Mouse (Mus musculus) gastrocnemius, adult 2 months (tissue): ENCODE measurements around the gene E130116L18Rik. TPM values are rescaled to one million over a fixed set of nuclear protein-coding genes. Genes with fewer than 3 reads are reported as not detected.
"Not testable (repeated sequence)": the region's sequence is repeated elsewhere in the genome, so short reads cannot be mapped to it uniquely, and the experiment has no call there.

ENCODE experiments used
- DNase-seq: peaks from one replicate; pipeline ENCODE4 v3.0.0; 2022
- H3K27ac ChIP-seq: fragments of 200-600 bp; 2 replicates; pipeline ENCODE4 v1.8.1; 2022; ENCODE audit warnings: mild to moderate bottlenecking
- H3K4me3 ChIP-seq: fragments of 200-600 bp; 2 replicates; pipeline ENCODE4 v1.8.1; 2022; ENCODE audit warnings: mild to moderate bottlenecking, moderate library complexity
- CTCF ChIP-seq: fragments of 200-600 bp; IDR thresholded peaks from 2 replicates; pipeline ENCODE4 v1.8.1; 2022; ENCODE audit warnings: antibody characterized with exemption, mild to moderate bottlenecking, moderate library complexity
- intact Hi-C: fragments of 180-260 bp; cut with DNase I; formaldehyde crosslinking; loops from one replicate; pipeline ENCODE4 v1.15.1; 2025
- total RNA-seq, 2 experiments: library from RNA; stranded (reverse); gene quantifications; 2 replicates each; pipeline ENCODE4 v1.2.3; 2021

Gene E130116L18Rik
- total RNA-seq, 2 experiments from 2014 or later = not detected

GRCm38 (mm10) chr5:25221604-25222003, 1.3 kb downstream of the E130116L18Rik start, which contains the start of gene Galnt11:
TSS of gene Galnt11 (plus strand) at chr5:25221904.
- no peak for TF ChIP-seq CTCF
- intact Hi-C loops = loop anchor here (5.0 kb wide), 1 partner anchor 124 kb away; no protein-coding TSS in a partner anchor
- Histone ChIP-seq H3K4me3 (peak within 1 kb of the TSS; percentile 86), H3K27ac (peak within 1 kb of the TSS; percentile 87)
- no peak for DNase-seq

GRCm38 (mm10) chr5:25215006-25215405, 7.9 kb downstream of the E130116L18Rik start:
- no peak for DNase-seq
- H3K4me3 ChIP-seq = no peak overlapping the region
- intact Hi-C loops = no loop called here
- H3K27ac ChIP-seq = no peak overlapping the region
- TF ChIP-seq CTCF = no peak

- intact Hi-C loops, H3K27ac ChIP-seq, H3K4me3 ChIP-seq, DNase-seq: not testable (repeated sequence)
Observed at GRCm38 (mm10) chr5:25213216-25213615, 9.7 kb downstream of the E130116L18Rik start.

GRCm38 (mm10) chr5:25211872-25212271, 11.1 kb downstream of the E130116L18Rik start:
- no peak for TF ChIP-seq CTCF
- Histone ChIP-seq H3K27ac (no peak overlapping the region), H3K4me3 (no peak overlapping the region)
- intact Hi-C loops = no loop called here
- DNase-seq = no peak

- H3K4me3 ChIP-seq = no peak overlapping the region
- TF ChIP-seq CTCF = no peak
- no peak for DNase-seq
- H3K27ac ChIP-seq = no peak overlapping the region
- intact Hi-C loops = no loop called here
Observed at GRCm38 (mm10) chr5:25190521-25190920, 32.4 kb downstream of the E130116L18Rik start.

GRCm38 (mm10) chr5:25188802-25189201, 34.2 kb downstream of the E130116L18Rik start:
- H3K27ac ChIP-seq = no peak overlapping the region
- H3K4me3 ChIP-seq = no peak overlapping the region
- peak; percentile 25 for DNase-seq
- intact Hi-C loops = no loop called here
- TF ChIP-seq CTCF = peak; percentile 51

- TF ChIP-seq CTCF = no peak
- intact Hi-C loops = no loop called here
- no peak overlapping the region for H3K4me3 ChIP-seq
- no peak for DNase-seq
- no peak overlapping the region for H3K27ac ChIP-seq
Observed at GRCm38 (mm10) chr5:25187727-25188126, 35.2 kb downstream of the E130116L18Rik start.

GRCm38 (mm10) chr5:25184594-25184993, 38.4 kb downstream of the E130116L18Rik start:
- DNase-seq = no peak
- intact Hi-C loops = no loop called here
- Histone ChIP-seq H3K4me3 (no peak overlapping the region), H3K27ac (no peak overlapping the region)
- TF ChIP-seq CTCF = no peak

GRCm38 (mm10) chr5:25183595-25183994, 39.4 kb downstream of the E130116L18Rik start:
- Histone ChIP-seq H3K27ac (no peak overlapping the region), H3K4me3 (no peak overlapping the region)
- TF ChIP-seq CTCF = no peak
- DNase-seq = no peak
- intact Hi-C loops = no loop called here

- no peak within 1 kb of the TSS for H3K27ac ChIP-seq
- intact Hi-C loops = no loop called here
- no peak for DNase-seq
- H3K4me3 ChIP-seq = no peak within 1 kb of the TSS
- TF ChIP-seq CTCF = no peak
Observed at GRCm38 (mm10) chr5:25181004-25181531, 41.9 kb downstream of the E130116L18Rik start, which contains the start of gene Galntl5. TSS of gene Galntl5 (plus strand) at chr5:25181460.

GRCm38 (mm10) chr5:25179936-25180488, 42.9 kb downstream of the E130116L18Rik start:
- intact Hi-C loops = no loop called here

GRCm38 (mm10) chr5:25179284-25179683, 43.7 kb downstream of the E130116L18Rik start:
- H3K27ac ChIP-seq = no peak overlapping the region
- intact Hi-C loops = no loop called here
- H3K4me3 ChIP-seq = no peak overlapping the region
- TF ChIP-seq CTCF = no peak
- DNase-seq = no peak

More at GRCm38 (mm10) chr5:25179936-25180488, 42.9 kb downstream of the E130116L18Rik start:
- no peak for DNase-seq
- no peak for TF ChIP-seq CTCF
- H3K4me3 ChIP-seq = no peak overlapping the region
- H3K27ac ChIP-seq = no peak overlapping the region

GRCm38 (mm10) chr5:25178543-25178942, 44.4 kb downstream of the E130116L18Rik start:
- intact Hi-C loops, DNase-seq: not testable (repeated sequence)

GRCm38 (mm10) chr5:25177937-25178336, 45.0 kb downstream of the E130116L18Rik start:
- H3K4me3 ChIP-seq, intact Hi-C loops, DNase-seq: not testable (repeated sequence)

More at GRCm38 (mm10) chr5:25178543-25178942, 44.4 kb downstream of the E130116L18Rik start:
- not testable (repeated sequence) for H3K27ac ChIP-seq, H3K4me3 ChIP-seq

More at GRCm38 (mm10) chr5:25177937-25178336, 45.0 kb downstream of the E130116L18Rik start:
- not testable (repeated sequence) for H3K27ac ChIP-seq

Other genes with a start within 250 kb of the E130116L18Rik start
- gene Prkag2, start 122.5 kb downstream of the E130116L18Rik start, total RNA-seq = 10 to 100 TPM; 10.7 to 11.0 TPM
- gene Galntl5, start 41.7 kb downstream of the E130116L18Rik start, total RNA-seq = not detected
- 10 to 100 TPM; 10.9 to 13.0 TPM for gene Galnt11, start 1.2 kb downstream of the E130116L18Rik start, total RNA-seq